Mouse (Mus musculus) myocyte (in vitro differentiated cells): ENCODE data around the gene Vmn2r48. TPM values are rescaled to one million over a fixed set of nuclear protein-coding genes. Genes with fewer than 3 reads are reported as not detected.
"Not testable (repeated sequence)": the region's sequence is repeated elsewhere in the genome, so short reads cannot be mapped to it uniquely, and the experiment has no call there.

Source experiments
- H3K27me3 ChIP-seq: one replicate; pipeline ENCODE4 v1.6.1; 2011; ENCODE audit not compliant: control insufficient read depth, insufficient read depth, insufficient read length
- H3K36me3 ChIP-seq: one replicate; pipeline ENCODE4 v1.6.1; 2011; ENCODE audit not compliant: control insufficient read depth, insufficient read depth
- H3K4me2 ChIP-seq: one replicate; pipeline ENCODE4 v1.6.1; 2011; ENCODE audit warnings: low read depth, control low read depth
- H3K4me3 ChIP-seq: one replicate; pipeline ENCODE4 v1.5.1; 2011; ENCODE audit warnings: mild to moderate bottlenecking, control low read depth, moderate library complexity
- H3K79me2 ChIP-seq: one replicate; pipeline ENCODE4 v1.6.1; 2011; ENCODE audit not compliant: control insufficient read depth, insufficient read depth
- H3ac ChIP-seq: one replicate; pipeline ENCODE4 v1.6.1; 2011; ENCODE audit not compliant: control insufficient read depth, insufficient read length
- polyA plus RNA-seq: library from polyadenylated mRNA; unstranded; fragments of >200 nt; fragmentation: generic; extraction: Trizol; gene quantifications from one replicate; pipeline ENCODE4 v1.2.1, GENCODE M21; 2012; ENCODE audit warnings: missing spikeins

Vmn2r48 gene
- not detected for polyA plus RNA-seq

DNA sequence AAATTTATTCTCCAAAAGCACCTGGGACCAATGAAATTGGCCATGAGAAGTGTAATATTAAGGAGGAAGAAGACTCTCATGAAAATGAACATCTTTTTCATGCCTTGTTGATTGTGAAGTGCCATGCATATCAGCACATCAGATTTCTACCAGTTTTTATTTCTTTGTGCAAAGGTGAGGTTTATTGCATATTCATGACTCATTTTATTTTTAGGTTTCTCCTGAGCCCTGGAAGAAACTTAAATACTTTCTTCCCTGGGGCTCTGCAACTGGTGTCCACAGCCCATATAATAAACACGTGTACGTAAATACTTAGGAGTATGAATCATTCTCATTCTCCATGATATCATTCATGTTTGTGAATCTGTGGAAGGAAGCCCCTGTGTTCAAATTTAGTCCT lies at the start of gene Vmn2r48:
Gene Vmn2r48, minus strand, starts transcription at position 101 of the 400 bp plus-strand sequence.
- H3K4me2 ChIP-seq, H3K27me3 ChIP-seq, H3K36me3 ChIP-seq: not testable (repeated sequence)

DNA sequence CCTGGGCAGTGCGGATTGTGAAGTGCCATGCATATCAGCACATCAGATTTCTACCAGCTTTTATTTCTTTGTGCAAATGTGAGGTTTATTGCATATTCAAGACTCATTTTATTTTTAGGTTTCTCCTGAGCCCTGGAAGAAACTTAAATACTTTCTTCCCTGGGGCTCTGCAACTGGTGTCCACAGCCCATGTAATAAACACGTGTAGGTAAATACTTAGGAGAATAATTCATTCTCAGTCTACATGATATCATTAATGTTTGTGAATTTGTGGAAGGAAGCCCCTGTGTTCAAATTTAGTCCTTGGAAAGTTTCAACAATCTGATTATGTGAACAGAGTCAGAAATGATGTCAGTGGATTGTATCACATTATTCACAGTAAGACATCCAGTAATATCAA lies 38.8 kb upstream of the Vmn2r48 start, which contains the start of gene Vmn2r49:
Gene Vmn2r49, minus strand, starts transcription at position 101 of the 400 bp plus-strand sequence.
- H3K4me3 ChIP-seq, H3K27me3 ChIP-seq, H3K4me2 ChIP-seq, H3ac ChIP-seq, H3K36me3 ChIP-seq, H3K79me2 ChIP-seq: not testable (repeated sequence)

More for the DNA sequence above, at the start of gene Vmn2r48:
- not testable (repeated sequence) for H3ac ChIP-seq, H3K79me2 ChIP-seq, H3K4me3 ChIP-seq

Other genes starting within 250 kb of the Vmn2r48 start
- not detected for gene Vmn2r46, start 183.0 kb downstream of the Vmn2r48 start, polyA plus RNA-seq
- not detected for gene Vmn2r47, start 112.3 kb downstream of the Vmn2r48 start, polyA plus RNA-seq
- not detected for gene Vmn2r49, start 38.7 kb upstream of the Vmn2r48 start, polyA plus RNA-seq
- gene Vmn2r50, start 99.7 kb upstream of the Vmn2r48 start, polyA plus RNA-seq = not detected
- gene Vmn2r51, start 152.2 kb upstream of the Vmn2r48 start, polyA plus RNA-seq = not detected
- gene Vmn2r52, start 223.0 kb upstream of the Vmn2r48 start, polyA plus RNA-seq = not detected